Mouse (Mus musculus): ENCODE results near the gene Vmn1r158.
"Not testable (repeated sequence)": the region's sequence is repeated elsewhere in the genome, so short reads cannot be mapped to it uniquely, and the experiment has no call there.

DNA sequence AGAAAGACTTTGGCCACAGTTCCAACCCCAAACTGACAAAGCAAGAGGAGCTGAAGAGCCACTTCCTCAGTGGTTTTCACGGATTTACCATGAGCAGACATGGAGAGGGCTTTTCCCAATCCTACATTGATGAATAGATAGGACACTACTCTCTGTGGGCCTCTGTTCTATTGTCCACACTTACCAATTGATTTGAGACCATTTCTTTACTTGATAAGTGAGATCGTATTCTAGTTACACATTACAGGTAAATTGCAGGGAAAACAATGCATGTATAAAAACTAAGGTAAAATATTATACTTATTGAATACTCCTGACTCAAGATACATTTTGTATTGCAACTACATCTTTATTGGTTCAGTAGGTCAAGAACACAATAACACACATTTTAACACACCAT is at the start of gene Vmn1r158:
- TF ChIP-seq CTCF (IDR thresholded peaks at IDR 0.05; ENCODE audit: low read depth, low read length); POLR2A (IDR thresholded peaks at IDR 0.05; ENCODE audit: borderline replicate concordance, low read depth, low read length): not testable (repeated sequence)

All from bone marrow macrophage, adult 2 months (primary cell).